Mouse (Mus musculus) megakaryocyte, adult 5-6 weeks (primary cell): ENCODE results near the gene Kdm2a. TPM values are rescaled to one million over a fixed set of nuclear protein-coding genes. Genes with fewer than 3 reads are reported as not detected.
A peak's percentile ranks its signal among the peaks of the same experiment; 100 is the strongest.

ENCODE experiments used
- ATAC-seq: 2 replicates; pipeline ENCODE4 v1.8.0; 2016; ENCODE audit warnings: mild to moderate bottlenecking, inconsistent platforms; ENCODE audit not compliant: poor library complexity, severe bottlenecking
- total RNA-seq, 2 experiments: library from RNA; stranded (forward) in 1 of 2; stranded (reverse) in 1 of 2; fragments of 153-499, 151-499 nt in 1 of 2; fragments of 221-1000, 200-1000 nt in 1 of 2; gene quantifications; 2 replicates each; pipeline versions ENCODE4 v1.2.3 to v1.2.4; 2015 to 2017

Kdm2a gene
- total RNA-seq, 2 experiments from 2014 or later = 54.7 to 60.4 TPM

DNA sequence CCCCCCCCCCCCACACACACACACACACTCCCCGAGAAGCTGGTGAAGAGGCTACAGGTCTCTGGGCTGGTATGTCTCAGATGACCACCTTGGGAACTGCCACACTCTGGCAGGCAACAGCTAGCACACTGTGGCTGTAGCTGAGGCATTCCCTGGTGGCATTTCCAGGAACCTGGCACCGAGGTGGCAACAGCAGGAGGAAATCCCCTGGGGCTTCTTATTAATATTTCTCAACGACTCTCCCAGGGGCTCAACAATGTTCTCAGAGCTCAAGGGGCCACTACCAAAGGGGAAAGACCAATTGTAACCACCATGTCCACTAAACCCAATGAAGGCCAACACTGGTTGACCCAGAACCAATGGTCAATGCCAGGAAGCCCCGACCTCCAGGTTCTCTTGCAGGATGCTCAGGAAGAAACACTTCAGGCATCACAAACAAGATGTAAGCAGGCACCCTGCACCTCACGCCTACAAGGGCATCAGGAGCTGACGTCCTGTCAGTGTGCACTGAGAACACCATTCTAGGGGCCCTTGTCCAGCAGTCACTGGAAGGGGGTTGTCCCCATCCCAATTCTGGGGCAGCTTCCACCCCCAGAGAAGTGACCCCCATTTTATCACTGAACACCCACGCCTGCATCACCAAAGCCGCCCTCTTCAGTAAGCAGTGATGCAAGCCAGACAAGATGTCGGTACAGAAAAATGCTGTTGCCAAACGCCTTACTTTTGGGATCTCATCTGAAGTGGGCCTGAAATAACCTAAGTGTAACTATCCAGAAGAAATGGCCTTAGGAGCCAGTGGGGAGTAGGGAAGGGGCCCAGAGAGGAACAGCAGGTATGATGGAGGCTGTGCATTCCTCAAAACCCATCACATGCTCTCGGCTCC, 97.0 kb downstream of the Kdm2a start:
- ATAC-seq = no peak

DNA sequence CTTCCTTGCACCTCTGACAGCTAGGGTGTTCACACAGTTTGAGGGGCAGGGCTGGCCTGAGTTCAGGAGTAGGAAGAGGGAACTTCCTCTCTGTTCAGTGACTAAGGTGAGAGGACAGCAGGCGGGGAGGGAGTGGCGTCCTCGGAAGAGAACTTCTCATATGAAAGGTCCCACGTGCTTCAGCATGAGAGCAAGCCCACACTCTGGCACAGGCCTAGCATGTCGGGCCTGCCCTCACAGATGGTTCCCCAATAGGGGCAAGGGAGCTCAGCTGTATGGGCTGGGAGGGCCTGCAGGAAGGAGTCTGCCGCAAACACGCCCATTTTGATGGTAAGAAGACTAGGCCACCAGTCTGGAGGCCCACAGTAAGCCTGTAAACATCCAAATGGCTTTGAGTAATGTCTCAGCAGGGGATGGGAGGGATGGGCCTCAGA, 97.8 kb downstream of the Kdm2a start:
- peak; percentile 78 for ATAC-seq

DNA sequence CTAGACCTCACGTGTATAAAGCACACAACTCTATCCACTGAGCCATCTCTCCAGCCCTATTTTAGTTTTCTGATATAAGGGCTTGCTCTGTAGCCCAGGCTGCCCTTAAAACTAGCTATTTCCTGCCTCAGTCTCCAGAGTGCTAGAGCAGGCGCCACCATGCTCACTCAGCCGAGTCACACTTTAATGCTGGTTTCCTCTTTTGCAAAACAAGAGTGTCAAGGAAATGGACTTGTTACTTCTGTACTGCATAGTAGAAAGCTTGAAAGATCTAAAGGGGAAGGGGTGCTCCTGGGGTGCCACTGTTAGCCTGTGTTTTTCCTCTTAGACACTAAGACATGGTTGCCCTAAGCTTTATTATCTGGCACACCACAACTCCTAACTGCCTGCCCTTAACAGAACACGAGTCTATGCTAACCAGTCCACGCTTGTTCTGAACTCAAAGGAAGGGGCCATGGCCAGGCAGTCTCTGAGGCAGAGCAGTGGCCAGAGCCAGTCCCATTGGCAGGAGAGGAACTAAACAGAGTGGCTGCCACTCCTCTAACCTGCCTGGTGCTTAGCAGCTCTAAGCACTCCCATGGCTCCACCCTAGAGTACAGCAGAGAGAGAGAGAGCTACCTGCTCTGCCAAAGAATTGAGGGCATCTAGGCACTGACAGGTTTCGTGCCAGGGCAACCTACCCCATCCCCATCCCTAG, 98.4 kb downstream of the Kdm2a start:
- peak; percentile 23 for ATAC-seq

DNA sequence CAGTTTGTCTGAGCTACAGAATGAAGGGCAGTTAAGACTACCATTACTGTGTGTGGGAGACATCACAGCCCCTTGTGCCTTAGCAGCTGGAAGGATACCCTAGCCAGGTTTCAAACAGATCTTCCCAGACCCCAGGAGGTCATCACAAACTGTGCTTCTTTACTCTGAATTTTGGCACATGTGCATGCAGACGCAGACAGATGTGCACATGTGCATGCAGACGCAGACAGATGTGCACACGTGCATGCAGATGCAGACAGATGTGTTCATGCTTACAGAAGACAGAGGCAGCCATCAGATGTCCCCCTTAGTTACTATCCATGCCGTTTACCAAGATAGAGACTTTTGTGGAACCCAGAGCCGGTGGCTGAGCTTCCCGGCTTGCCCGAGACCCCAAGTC, 99.0 kb downstream of the Kdm2a start:
- ATAC-seq = no peak

DNA sequence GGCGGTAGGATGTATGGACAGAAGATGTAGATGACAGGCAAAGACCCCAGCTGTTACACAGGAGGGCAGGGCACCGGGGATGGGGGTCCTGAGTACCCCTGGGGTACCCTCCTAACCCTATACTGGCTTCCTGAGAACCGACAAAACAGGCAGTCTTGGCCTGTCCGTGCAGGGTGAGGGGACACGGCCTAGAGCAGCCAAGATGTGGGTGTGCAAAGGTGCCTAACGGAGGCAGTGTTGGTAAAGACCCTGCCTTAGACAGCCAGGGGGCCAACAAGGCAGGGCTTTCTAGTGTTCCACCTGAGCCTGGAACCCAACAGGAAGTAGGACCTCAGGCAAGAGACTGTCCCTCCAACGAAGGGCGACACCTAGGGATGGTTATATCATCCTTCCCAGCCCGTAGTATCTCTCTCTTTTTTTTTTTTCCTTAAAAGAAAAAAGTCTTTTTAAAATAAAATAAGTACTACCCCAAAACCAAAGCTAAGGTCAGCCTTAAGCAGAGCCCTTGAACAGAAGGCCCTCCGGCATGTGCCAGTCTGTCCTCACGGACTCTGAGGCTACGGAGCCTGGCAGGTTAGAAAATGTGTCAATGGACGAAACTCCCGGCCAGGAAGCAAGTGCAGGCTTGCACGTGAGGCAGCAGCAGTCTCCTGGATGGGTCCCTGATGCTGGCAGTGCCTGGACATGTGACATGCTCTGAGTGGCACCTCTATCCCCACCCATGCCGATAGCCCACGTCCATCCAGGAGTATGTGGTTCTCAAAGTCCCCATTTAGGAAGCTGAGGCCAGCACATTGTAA, 99.6 kb downstream of the Kdm2a start:
- ATAC-seq = no peak

DNA sequence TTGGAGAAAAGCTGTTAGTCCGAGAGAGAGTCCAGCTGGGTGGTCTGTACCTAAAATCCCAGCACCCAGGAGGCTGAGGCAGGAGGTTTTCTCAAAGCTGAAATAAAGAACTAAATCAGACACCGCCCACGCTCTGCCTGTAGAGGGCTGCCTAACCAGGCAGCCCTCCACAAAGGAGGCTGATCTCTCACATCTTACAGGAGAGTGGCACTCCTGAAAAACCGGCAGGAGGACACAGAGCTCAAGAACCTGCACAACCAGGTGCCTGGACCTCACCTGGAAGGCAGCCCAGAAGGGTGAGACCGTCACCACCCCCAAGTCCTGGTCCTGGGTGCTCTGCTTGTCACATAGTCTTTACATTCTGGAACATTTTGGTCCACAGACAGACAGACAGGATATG, 100.2 kb downstream of the Kdm2a start:
- ATAC-seq = no peak

DNA sequence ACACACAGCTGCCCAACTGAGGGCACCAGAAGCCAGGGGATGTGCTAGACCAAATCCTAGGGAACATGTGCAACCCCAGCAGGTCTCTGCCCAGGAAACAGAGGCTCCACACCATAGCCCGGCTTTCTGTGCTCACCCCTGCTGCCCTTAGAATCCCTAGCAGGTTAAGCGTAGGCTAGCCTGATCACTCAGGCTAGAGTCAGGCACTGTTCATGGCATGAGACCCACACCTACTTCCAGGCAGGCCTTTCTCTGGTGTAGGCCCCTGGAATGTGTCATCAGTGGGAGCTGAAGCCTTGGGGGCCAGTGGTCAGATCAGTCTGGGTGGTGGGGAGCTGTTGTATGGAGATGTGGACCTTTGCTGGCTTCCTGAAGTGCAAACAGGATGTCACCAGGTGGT, 101.5 kb downstream of the Kdm2a start:
- no peak for ATAC-seq

DNA sequence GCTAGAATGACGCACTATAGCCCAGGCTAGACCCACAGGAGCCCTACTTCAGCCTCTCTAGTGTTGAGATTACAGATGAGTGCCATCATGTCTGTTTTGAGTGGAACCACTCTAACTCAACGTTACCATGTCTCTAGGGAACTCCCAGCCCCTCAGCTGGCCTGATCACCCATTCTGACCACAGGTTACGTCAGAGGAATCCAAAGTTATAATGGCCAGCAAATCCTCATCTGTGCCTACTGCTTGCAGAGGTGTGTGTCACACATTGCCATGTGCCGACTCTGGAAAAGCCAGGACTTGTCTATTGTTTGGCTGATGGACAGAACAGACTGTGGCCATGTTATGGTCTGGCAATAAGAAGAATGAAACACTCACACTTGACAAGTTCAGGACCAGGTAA, 102.7 kb downstream of the Kdm2a start:
- no peak for ATAC-seq

DNA sequence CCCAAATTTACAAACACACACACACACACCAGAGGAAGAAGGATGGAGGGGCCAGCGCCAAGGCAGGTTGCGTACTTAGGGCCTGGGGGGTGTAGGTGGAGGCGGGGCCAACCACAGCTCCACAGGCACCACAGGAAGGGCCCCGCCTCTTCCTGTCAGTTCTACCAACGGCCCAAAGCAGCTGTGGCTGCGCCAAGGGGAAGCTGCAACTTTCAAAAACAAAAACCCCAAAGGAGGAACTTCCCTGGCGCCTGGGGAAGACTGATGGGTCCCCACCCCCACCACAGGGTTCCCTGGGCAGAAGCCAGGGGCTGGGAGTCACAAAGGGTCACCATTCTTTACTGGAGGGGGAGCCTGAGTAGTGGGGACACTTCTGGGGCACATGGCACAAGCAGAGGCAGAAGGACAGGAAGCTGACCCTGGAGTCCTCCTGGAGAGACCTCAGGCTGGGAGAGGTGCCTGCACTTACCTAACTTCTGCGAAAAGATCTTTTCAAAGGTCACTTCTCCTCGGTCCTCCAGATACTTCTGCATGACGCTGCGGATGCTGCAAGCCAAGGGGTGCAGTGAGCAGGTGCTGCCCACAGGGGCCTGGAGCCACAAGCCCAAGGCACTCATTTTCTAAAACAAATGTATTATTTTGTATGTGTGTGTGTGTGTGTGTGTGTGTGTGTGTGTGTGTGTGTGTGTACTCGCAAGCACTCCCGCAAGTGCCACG, 103.5 kb downstream of the Kdm2a start:
- ATAC-seq = peak; percentile 95

DNA sequence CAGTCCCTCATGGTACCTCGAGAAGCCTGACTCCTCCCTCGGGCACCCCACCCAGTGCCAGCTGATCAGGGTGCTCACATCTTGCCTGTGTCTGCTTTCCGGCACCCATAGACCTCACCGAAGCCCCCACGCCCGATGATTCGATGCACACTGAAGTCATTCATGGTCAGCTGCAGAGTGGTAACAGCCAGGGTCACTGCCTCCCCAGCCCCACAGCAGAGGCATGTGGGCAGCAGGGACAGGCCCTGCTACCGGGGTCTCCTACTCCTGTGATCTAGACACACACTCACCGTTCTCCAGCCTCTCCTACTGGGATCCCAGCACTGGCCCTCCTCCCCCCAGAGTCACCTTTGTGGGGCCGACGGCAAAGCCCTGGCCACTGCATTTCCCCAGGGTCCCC, 106.9 kb downstream of the Kdm2a start:
- no peak for ATAC-seq

DNA sequence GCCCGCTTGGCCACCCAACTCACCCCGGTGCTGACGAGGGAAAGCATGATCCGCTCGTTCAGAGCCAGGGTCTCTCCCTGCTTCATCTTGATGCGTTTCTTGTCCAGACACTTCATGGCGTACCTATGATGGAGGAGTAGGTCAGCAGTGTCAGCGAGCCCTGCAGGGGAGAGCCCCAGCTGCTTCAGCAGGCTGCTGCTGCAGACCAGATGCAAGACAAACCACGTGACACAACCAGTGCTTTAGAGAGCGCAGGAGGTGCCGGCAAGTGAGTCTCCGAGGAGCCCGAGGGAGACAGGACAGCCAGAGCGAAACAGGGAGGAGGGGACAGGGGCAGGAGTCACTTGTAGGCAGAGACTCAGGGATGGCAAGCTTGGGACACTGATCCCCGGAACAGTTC, 107.3 kb downstream of the Kdm2a start:
- ATAC-seq = no peak

DNA sequence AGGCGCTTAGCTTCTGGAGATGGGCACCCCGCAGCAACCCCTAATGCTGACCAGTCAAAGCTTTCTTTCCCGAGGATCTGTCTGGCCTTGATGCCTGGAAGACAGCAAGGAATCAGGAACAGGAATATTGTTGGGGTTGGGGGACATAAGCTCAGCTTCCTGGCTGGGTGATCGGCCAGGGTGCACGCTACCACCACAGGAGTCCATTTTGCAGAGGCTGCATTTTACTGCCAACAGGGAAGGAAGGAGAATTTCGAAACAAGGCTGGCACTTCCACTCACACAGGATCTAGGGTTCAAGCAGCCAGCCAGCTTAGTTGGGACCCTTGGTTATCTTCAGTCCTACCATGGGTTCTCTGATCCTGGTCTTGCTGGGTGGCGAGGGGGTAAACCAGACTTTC, 114.4 kb downstream of the Kdm2a start:
- ATAC-seq = no peak

DNA sequence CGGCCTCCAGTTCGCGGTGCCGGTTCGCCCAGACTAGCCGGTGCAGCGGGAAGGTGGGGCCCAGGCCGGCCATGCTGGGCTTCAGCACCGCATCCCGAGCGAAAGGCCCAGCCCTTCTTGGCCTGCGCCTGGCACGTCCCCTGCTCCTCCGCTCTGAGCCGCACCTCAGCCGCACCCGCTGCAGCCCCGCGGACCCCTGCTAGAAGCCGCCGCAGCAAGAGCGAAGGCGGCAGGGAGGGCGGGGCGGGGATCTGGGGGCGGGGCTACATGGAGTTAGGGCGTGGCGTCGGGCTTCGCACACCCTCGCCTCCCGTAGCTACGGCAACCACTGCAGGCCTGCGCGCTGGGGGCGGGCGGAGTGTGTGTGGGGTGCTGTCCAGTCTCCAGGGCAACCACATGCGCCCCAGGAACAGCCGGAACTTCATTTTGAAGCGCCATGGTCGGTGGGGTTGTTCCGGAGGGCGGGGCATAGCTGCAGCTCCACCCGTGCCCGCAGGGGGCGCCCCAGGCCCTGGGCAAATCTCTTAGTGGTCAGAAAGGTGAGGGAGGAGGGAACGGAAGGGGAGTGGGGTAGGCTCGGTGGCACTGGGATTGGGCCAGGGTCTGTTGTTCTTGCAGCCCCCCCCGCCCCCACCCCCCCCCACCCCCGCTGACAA, 115.1 kb downstream of the Kdm2a start, which contains the start of gene Ankrd13d:
TSS of gene Ankrd13d (minus strand) at position 240 of the 656 bp plus-strand sequence.
- ATAC-seq = peak; percentile 96

DNA sequence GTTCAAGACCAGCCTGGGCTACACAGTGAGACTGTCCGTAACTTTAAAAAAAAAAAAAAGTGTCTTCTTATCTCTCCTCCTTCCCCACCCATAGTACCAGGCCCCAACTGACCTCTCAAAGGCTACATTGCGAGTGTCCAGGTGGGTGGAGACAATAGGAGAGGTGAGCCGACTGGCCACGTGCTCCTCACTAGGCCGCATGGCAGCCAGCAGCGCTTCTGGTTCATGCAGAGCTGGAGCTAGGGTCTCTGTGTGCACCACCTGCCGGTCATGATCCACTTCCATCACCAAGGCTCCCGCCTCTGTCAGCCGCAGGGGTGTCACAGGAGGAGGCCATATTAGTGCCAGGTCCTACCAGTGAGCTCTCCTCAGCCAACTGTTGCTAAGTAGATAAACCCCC, 117.7 kb downstream of the Kdm2a start:
- no peak for ATAC-seq

DNA sequence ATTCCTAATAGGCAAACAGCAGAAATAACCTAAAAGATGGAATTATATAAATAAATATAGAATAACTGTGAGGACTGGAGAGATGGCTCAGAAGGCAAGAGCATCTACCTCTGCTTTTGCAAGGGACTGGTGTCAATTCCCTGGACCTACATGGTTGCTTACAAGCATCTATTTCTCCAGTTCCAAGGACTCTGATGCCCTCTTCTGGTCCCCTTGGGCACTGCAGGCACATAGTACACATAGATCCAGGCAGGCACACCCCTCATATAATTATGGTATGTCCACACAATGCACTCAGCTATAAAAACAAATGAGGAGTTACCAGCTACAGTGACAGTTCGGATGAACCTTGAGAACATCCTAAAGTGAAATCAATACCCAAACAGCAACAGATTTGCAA, 118.6 kb downstream of the Kdm2a start:
- no peak for ATAC-seq

DNA sequence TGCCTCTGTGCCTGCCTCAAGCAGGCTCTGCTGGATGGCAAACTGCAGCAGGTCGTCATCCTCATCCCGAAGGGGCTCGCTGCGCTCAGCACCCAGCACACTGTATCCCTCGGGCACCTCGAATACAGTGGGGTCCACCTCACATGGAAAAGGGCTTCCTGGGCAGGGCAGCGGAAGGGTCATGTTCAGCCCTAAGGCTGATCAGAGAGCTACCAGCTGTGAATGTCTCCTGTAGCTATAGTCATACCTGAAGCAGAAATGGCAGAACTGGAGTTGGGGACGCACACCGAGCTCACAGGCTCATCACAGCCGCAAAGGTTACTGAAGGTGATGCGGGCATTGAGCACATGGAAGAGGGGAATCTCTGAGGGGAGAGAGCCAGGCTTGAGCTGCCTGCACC, 127.1 kb downstream of the Kdm2a start:
- ATAC-seq = no peak

DNA sequence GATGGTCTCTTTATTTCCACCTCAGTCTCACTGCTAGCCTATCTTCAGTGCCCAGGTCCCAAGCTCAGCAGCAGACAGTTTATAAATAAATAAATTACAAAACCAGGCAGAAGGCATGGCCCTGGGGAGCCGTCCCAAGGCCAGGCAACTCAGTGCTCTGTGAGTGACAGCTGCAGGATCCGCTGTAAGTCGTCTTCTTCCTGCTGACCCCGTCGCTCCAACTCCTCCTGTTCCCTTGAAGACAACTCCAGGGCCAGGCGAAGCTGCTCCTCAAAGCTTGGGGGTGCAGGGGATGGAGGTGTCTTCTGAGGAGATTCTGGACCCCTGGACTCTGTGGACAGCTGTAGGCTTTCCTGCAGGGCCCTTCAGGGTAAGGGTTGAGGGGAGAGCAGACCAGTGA, 127.9 kb downstream of the Kdm2a start:
- no peak for ATAC-seq

DNA sequence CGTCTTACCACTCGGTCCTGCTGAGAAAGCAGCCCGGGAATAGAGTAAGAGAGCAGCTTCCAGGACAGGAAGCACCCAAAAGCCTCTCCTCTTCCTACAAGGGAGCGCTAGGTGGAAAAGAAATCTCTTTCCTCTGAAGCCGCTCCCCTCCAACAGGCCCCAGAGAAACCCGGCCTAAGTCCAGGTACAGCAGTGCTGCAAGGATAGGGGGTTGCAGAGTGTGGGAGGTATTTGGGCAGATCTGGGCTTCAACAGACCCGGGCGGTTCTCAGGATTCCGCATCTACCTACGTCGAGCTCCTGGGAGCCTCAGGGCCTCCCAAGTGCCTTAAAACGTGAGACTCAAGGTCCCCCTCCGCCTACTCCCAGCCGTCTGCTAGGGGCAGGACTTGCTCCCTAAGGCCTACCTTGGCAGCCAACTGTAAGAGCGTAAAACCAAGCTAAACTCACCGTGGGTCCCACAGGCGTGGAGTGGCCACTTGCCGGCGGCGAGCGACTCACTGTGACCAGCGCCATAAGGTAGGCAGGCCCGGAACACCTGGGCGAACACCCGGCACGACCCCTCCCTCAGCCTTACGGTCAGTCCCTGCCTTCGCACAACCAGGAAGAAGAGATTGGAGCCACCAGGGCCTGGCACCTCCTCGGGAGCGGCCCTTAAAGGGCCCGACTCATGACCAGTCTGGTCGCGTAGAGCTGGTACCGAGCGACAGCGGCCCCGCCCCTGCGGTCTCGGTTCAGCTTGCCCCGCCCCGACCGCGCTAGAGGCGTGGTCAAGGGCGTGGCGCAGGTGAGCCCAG, 129.3 kb downstream of the Kdm2a start, which contains the start of gene Ssh3:
TSS of gene Ssh3 (minus strand) at position 615 of the 796 bp plus-strand sequence.
- peak; percentile 98 for ATAC-seq

DNA sequence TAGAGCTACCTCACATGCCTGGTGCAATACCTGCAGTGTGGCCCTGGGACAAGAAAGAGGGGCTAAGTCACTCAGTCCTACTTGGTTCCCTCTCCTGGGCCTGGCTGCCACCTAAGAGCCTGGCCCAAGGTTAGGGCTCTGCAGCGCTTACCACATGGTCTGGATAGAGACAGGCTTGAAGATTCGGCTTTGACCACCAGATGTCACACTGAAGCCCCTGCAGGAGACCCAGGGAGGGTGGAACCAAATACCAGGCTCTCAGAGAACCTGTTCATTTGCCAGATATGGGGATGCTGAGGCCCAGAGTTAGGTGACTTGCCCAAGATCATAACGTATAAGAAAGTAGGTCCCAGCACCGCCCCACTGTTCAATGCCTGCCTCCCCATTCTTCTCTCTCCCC, 132.1 kb downstream of the Kdm2a start:
- no peak for ATAC-seq
